Mouse (Mus musculus) forebrain, embryonic 11.5 days (tissue): ENCODE measurements around the gene Ccdc113. TPM values are rescaled to one million over a fixed set of nuclear protein-coding genes. Genes with fewer than 3 reads are reported as not detected.

Source experiments
- ATAC-seq: fragments of 200-750 bp; cut with Nextera tagmentation; replicated peaks from 2 replicates; pipeline ENCODE4 v1.8.0; 2017; ENCODE audit warnings: moderate TSS enrichment; ENCODE audit not compliant: low FRiP score
- DNase-seq: peaks from one replicate; pipeline ENCODE4 v3.0.0-alpha.2; 2017; ENCODE audit warnings: low spot score
- H3K27ac ChIP-seq: fragments of 300-500 bp; sonication (generic); 2 replicates; pipeline ENCODE4 v1.5.1; 2014; ENCODE audit warnings: low read depth, low read length
- H3K27me3 ChIP-seq: fragments of 300-500 bp; sonication (generic); 2 replicates; pipeline ENCODE4 v1.6.1; 2014; ENCODE audit warnings: mild to moderate bottlenecking, low read length, mixed read lengths; ENCODE audit not compliant: control insufficient read depth, insufficient read depth
- H3K36me3 ChIP-seq: fragments of 300-500 bp; sonication (generic); 2 replicates; pipeline ENCODE4 v1.6.1; 2014; ENCODE audit warnings: mild to moderate bottlenecking, low read length, moderate library complexity, mixed read lengths; ENCODE audit not compliant: control insufficient read depth, insufficient read depth
- H3K4me1 ChIP-seq: fragments of 300-500 bp; sonication (generic); replicated peaks from 2 replicates; pipeline ENCODE4 v1.6.1; 2014; ENCODE audit warnings: low read length, mixed read lengths; ENCODE audit not compliant: control insufficient read depth, insufficient read depth
- H3K4me2 ChIP-seq: fragments of 300-500 bp; sonication (generic); 2 replicates; pipeline ENCODE4 v1.6.1; 2014; ENCODE audit warnings: low read depth, mild to moderate bottlenecking, low read length, moderate library complexity, mixed read lengths; ENCODE audit not compliant: severe bottlenecking
- H3K4me3 ChIP-seq: fragments of 300-500 bp; sonication (generic); 2 replicates; pipeline ENCODE4 v1.5.1; 2014; ENCODE audit warnings: low read depth, low read length
- H3K9ac ChIP-seq: fragments of 300-500 bp; sonication (generic); 2 replicates; pipeline ENCODE4 v1.6.1; 2014; ENCODE audit warnings: low read length
- H3K9me3 ChIP-seq: fragments of 300-500 bp; sonication (generic); 2 replicates; pipeline ENCODE4 v1.6.1; 2016; ENCODE audit warnings: low read length, mixed read lengths; ENCODE audit not compliant: control insufficient read depth
- WGBS: fragments of 180-500 bp; shearing (Covaris S2); extraction: QIAGEN DNeasy Blood & Tissue Kit; methylation state at CpG from one replicate; pipeline ENCODE4 v1.1.7; 2014; 5-methylcytosine and 5-hydroxymethylcytosine counted together
- polyA plus RNA-seq: library from polyadenylated mRNA; unstranded; fragments of >200 nt; fragmentation: Nextera tagmentation; extraction: Ambion mirVana; gene quantifications from 2 replicates; pipeline ENCODE4 v1.2.1, GENCODE M21; 2014

The Ccdc113 gene
- polyA plus RNA-seq, 1 experiment from 2014 or later, result not detected

DNA sequence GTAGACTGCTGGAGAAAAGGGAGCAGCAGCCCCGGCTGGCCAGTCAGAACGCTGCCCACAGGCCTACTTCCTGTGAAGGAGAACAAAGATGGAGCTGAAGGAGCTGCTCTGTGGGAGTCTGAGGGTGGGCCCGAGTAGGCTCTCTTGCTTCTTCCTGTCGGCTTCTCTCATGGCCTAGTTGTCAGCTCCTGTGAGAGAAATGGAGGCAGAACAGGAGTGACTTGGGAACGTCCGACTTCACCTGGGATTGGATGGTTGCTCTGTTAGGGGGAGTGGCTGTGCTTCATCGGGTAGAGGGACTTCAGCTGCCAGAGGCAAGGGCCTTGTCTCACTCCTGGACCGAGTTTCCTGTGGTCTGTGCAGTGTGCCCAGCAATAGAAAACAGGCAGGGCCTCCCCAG, 14.0 kb downstream of the Ccdc113 start:
- ATAC-seq, result no peak
- WGBS, result 64% methylated on average over 8 of the region's 8 CpGs
- Histone ChIP-seq H3K4me2 (no peak overlapping the region), H3K36me3 (no peaks in the 10 kb centered on the region), H3K4me3 (no peak overlapping the region), H3K9ac (no peak overlapping the region), H3K4me1 (no peaks in the 10 kb centered on the region), H3K27me3 (no peaks in the 10 kb centered on the region), H3K9me3 (no peaks in the 10 kb centered on the region), H3K27ac (no peak overlapping the region)
- no peak for DNase-seq

DNA sequence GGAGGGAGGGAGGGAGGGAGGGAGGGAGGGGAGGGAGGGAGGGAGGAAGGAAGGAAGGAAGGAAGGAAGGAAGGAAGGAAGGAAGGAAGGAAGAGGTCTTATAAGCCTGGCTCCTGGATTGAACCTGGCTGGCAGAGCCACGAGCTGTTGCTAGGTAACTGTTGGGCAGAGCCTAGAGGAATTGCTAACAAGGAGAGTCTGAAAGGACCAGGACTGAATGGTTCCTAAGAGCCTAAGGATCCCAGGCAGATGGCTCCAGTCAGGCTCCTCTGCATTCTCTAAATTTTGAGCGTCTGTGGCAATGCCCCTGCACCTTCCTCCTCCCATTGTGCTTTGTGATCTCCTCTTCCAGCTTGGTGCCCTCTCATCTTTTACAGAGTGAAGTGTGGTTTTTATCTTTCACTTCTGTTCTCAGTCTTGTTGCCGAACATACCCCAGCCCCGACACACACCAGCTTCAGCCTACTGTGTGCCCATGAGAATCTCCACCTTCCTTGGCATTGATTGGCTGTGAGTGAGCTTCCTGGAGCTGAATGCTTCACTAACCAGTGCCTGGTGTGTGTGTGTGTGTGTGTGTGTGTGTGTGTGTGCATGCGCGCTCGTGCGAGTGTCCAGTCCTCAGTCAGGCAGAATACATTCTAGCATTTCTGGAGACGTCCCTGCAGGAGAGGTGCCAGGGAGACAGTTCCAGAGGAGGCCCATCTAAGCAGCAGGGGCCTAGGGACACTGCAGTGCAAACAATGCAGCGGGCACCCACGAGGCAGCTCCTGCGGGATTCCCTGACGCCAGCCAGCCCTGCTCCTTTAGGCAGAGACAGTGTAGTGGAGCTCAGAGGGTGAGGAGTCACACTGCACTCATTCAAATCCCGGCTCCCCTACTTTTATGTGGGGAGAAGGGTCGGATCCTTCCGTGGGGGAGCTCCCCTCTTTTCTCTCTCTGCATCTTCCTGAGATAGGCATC, 16.3 kb downstream of the Ccdc113 start:
- H3K4me2 ChIP-seq, result no peak overlapping the region
- no peak for DNase-seq
- H3K27ac ChIP-seq, result no peak overlapping the region
- no peak overlapping the region for H3K9ac ChIP-seq
- 63% methylated on average over 16 of the region's 16 CpGs for WGBS
- no peaks in the 10 kb centered on the region for H3K9me3 ChIP-seq
- no peaks in the 10 kb centered on the region for H3K4me1 ChIP-seq
- H3K36me3 ChIP-seq, result no peaks in the 10 kb centered on the region
- H3K4me3 ChIP-seq, result no peak overlapping the region
- no peak; the same call in 1 of the 2 replicates for ATAC-seq
- H3K27me3 ChIP-seq, result no peaks in the 10 kb centered on the region

DNA sequence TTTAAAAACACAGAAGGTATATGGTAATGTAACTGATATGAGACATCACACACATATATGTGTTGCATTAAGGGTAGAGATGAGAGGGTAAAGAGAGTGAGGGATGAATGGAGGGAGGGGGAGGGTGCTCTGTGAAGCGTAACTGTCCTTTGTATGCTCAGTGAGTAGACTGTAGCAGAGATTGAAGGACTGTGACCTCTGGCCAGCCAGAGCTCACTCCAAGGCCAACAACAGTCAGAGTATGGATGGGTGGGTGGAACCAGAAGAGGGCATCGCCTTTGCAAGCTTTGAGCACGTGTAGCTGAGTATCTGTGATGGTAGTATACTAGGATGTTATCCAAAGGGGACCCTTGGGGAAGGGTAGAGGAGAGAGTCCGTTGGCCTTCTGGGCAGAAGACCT, 17.7 kb downstream of the Ccdc113 start:
- H3K4me2 ChIP-seq, result no peak overlapping the region
- no peaks in the 10 kb centered on the region for H3K4me1 ChIP-seq
- 75% methylated on average over 4 of the region's 4 CpGs for WGBS
- H3K27me3 ChIP-seq, result no peaks in the 10 kb centered on the region
- ATAC-seq (no peak), DNase-seq (no peak)
- H3K9me3 ChIP-seq, result no peaks in the 10 kb centered on the region
- H3K27ac ChIP-seq, result no peak overlapping the region
- no peak overlapping the region for H3K9ac ChIP-seq
- no peak overlapping the region for H3K4me3 ChIP-seq
- H3K36me3 ChIP-seq, result no peaks in the 10 kb centered on the region

DNA sequence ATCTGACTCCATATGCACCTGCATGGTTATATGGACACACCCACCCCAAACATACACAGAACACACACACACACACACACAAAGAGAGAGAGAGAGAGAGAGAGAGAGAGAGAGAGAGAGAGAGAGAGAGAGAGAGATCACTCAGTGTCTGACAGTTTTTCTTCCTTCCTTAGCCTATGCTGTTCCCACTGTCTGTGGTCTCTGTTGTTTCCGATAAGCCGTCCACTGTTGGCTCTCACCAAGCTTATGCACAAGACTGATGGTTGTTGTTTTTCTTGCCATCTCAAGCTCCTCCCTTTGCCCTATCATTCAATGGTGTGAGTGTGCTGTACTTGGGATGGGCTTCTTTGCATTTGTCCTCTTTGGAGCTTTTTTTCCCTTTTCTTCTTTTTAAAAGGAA, 22.1 kb downstream of the Ccdc113 start:
- Histone ChIP-seq H3K4me1 (no peaks in the 10 kb centered on the region), H3K4me3 (no peak overlapping the region), H3K27ac (no peak overlapping the region), H3K36me3 (no peaks in the 10 kb centered on the region), H3K4me2 (no peak overlapping the region), H3K9ac (no peak overlapping the region), H3K27me3 (no peaks in the 10 kb centered on the region), H3K9me3 (no peaks in the 10 kb centered on the region)
- no peak for DNase-seq
- no peak for ATAC-seq
- 94% methylated on average over 2 of the region's 2 CpGs for WGBS

DNA sequence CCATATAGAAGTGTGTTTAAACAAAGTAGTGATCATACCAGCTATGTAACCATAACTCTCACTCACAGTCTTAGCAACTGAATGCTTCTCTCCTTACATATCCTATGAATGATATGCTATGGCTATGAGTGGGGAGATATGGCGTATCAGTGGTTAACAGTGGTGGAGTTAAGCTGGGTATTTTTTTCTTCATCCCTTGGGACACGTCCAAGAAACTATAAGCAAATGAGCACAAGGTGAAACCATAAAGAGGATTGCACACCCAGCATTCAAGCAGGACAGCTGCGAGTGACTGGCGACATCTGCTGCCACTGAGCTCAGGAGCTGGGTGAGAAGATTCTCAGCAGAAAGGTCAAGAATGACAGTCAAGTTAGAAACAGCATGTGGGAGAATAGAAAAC, 32.3 kb downstream of the Ccdc113 start:
- Histone ChIP-seq H3K36me3 (no peaks in the 10 kb centered on the region), H3K9me3 (no peaks in the 10 kb centered on the region), H3K4me1 (no peaks in the 10 kb centered on the region), H3K4me3 (no peak overlapping the region), H3K4me2 (no peak overlapping the region), H3K27me3 (no peaks in the 10 kb centered on the region), H3K9ac (no peak overlapping the region), H3K27ac (no peak overlapping the region)
- 83% methylated on average over 4 of the region's 4 CpGs for WGBS
- DNase-seq, result no peak
- no peak for ATAC-seq

DNA sequence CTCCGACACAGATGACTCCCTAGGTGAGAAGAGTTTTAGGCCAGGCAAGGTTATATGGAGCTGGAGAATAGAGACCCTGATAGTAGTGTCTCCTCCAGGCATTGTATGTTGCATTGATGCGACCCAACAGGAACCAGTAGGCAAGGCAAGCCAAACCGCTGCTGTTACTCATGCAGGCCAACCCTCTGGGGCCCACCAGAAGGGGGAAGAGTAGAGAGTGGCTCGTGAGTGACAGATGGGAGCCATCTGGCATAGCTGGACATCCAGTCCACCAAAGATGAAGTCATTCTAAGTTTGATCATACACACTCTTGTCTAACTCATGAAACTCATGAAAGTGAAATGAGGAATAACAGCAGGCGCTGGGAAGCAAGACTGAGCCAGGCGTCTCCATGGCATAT, 32.9 kb downstream of the Ccdc113 start:
- Histone ChIP-seq H3K4me2 (no peak overlapping the region), H3K9ac (no peak overlapping the region), H3K4me1 (no peaks in the 10 kb centered on the region), H3K27ac (no peak overlapping the region), H3K4me3 (no peak overlapping the region), H3K9me3 (no peaks in the 10 kb centered on the region), H3K27me3 (no peaks in the 10 kb centered on the region), H3K36me3 (no peaks in the 10 kb centered on the region)
- DNase-seq (no peak), ATAC-seq (no peak)
- WGBS, result 90% methylated on average over 6 of the region's 6 CpGs

DNA sequence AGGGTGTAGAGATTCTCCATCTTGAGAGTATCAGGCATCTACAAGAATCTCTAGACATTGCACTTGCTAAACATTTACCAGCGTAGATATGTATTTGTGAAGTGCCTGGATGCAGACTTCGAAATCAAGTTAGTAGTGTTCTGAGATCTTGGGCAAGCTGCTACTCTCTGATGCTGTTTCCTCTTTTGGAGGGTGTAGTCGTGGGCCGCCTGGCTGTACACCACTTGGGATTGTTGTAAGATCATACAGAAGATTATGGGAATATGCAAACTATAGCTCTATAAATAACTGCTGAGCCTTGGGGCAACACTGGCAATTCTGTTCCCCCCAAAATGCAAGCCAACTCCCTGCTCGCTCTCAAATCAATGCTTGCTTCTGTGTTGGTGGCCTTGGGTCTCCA, 39.3 kb downstream of the Ccdc113 start:
- Histone ChIP-seq H3K4me2 (no peak overlapping the region), H3K36me3 (no peaks in the 10 kb centered on the region), H3K9ac (no peak overlapping the region), H3K4me1 (no peaks in the 10 kb centered on the region), H3K4me3 (no peak overlapping the region), H3K27ac (no peak overlapping the region), H3K9me3 (no peaks in the 10 kb centered on the region), H3K27me3 (no peaks in the 10 kb centered on the region)
- ATAC-seq (no peak), DNase-seq (no peak)
- WGBS, result 84% methylated on average over 5 of the region's 5 CpGs

DNA sequence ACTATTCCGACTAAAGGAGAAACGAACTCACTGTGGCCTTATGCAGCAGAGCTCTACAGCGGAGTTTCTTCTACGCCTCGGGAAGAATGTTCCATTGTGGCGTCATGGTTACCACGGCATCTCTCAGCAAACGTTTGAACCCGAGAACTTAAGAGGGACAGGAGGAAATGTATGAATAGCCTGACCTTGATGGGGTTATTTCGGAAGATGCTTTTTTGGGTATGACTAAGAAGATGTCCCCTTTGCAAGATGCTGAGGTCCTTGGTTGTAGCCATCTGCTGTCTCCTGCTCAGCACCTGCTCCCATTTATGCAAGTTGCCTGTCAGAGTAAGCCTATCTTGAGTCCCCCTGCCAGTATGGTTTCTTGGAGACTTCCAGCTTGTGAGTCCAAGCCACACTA, 42.4 kb downstream of the Ccdc113 start, which contains the start of gene Prss54:
Gene Prss54, minus strand, starts transcription at position 101 of the 400 bp plus-strand sequence.
- WGBS, result 90% methylated on average over 10 of the region's 10 CpGs
- Histone ChIP-seq H3K4me1 (no peaks in the 10 kb centered on the region), H3K27ac (no peak within 1 kb of the TSS), H3K9me3 (no peaks in the 10 kb centered on the region), H3K4me3 (no peak within 1 kb of the TSS), H3K9ac (no peak within 1 kb of the TSS), H3K36me3 (no peaks in the 10 kb centered on the region), H3K4me2 (no peak within 1 kb of the TSS), H3K27me3 (no peaks in the 10 kb centered on the region)
- DNase-seq (no peak), ATAC-seq (no peak)

DNA sequence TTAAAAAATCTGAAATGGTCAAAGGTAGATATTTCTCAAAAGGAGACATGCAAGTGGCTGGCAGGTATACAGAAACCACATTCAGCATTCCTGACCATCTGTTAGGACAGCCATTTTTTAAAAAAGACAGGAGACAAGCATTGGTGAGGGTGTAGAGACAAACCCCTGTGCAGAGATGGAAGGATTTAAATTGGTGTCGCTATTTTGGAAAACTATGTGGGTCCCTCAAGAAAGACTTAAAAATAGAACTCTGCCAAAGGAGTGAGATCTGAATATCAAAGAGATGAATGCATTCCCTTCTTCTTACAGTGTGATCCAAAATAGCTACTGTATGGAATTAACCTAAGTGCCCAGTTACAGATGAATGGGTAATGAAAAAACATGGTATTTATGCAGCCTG, 53.5 kb downstream of the Ccdc113 start:
- no peak overlapping the region for H3K4me2 ChIP-seq

More for the DNA sequence above, 53.5 kb downstream of the Ccdc113 start:
- Histone ChIP-seq H3K4me3 (no peak overlapping the region), H3K36me3 (no peaks in the 10 kb centered on the region), H3K27ac (no peak overlapping the region), H3K27me3 (no peaks in the 10 kb centered on the region), H3K9ac (no peak overlapping the region), H3K9me3 (no peaks in the 10 kb centered on the region; the same call in 1 of the 2 replicates), H3K4me1 (no peaks in the 10 kb centered on the region)
- WGBS, result 85% methylated on average over 1 of the region's 1 CpGs
- no peak for ATAC-seq
- no peak for DNase-seq
